Mouse (Mus musculus) erythroblast, adult 5-6 weeks (primary cell): ENCODE data around the gene Rgl1. TPM values are rescaled to one million over a fixed set of nuclear protein-coding genes. Genes with fewer than 3 reads are reported as not detected.

ENCODE experiments used
- ATAC-seq: replicated peaks from 2 replicates; pipeline ENCODE4 v1.8.0; 2016; ENCODE audit warnings: moderate number of reproducible peaks, mild to moderate bottlenecking, moderate TSS enrichment, inconsistent platforms; ENCODE audit not compliant: poor library complexity, low FRiP score, severe bottlenecking
- total RNA-seq, 2 experiments: library from RNA; stranded (forward) in 1 of 2; stranded (reverse) in 1 of 2; fragments of 150-400 nt in 1 of 2; fragments of 200-764, 138-1000 nt in 1 of 2; gene quantifications; 2 replicates each; pipeline versions ENCODE4 v1.2.3 to v1.2.4; 2015 to 2017; ENCODE audit warnings: low replicate concordance in 2 of 2

Rgl1 gene
- total RNA-seq, 2 experiments from 2014 or later = 5.8 to 14.4 TPM

DNA sequence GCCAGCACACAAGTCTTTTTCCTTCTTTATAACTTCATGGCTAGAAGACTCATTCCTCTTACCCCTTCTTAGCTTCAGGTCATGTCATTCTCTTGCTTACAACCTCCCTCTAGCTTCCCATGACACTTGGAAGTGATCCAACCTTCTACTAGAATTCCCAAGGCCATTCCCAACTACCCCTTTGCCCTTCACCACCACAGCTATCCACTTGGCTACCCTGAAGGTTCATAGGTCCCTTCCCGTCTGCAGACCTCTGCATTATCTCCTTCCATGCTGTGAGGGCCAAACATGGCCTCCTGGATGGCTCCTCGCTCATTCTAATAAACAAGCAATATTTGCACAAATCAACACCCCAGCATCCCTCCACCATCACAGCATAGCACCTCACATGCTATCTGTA lies 165.7 kb downstream of the Rgl1 start:
- ATAC-seq = no peak

DNA sequence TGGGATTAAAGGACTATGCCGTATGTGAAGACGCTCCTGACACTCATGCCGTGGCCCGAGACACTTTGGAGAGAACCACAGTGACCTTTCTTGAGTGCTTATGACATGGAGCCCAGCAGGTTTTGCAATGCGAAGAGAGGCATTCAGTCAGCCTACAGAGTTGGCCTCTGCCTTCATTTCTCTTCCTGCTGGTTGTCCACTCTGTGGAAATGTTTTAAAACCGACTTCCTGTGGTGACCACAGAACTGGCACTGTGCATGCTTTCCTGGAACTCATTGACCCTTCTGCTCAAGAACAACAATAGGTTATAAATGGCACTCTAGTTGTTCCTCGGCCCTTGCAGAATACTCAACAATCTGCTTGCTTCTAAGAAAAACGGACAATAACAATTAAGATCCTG lies 166.8 kb downstream of the Rgl1 start:
- ATAC-seq = no peak

DNA sequence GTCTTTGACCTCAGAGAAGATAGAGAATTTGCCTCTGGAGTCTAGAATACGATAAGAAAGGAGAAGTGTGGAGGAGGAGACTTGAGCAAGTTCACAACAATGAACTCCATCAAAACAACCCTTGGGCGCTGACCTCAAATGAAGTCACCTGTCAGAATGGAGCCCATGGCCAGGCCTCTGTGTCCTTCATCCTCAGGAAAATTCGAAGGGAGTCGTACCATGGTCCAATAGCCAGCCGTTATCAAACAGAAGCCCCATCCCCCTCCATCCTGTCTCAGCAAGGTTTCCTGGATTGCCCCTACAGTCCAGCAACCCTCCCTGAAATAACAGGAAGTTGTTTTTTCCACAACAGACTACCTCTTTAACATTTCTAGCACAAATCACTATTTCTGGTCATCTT lies 171.5 kb downstream of the Rgl1 start:
- no peak for ATAC-seq

DNA sequence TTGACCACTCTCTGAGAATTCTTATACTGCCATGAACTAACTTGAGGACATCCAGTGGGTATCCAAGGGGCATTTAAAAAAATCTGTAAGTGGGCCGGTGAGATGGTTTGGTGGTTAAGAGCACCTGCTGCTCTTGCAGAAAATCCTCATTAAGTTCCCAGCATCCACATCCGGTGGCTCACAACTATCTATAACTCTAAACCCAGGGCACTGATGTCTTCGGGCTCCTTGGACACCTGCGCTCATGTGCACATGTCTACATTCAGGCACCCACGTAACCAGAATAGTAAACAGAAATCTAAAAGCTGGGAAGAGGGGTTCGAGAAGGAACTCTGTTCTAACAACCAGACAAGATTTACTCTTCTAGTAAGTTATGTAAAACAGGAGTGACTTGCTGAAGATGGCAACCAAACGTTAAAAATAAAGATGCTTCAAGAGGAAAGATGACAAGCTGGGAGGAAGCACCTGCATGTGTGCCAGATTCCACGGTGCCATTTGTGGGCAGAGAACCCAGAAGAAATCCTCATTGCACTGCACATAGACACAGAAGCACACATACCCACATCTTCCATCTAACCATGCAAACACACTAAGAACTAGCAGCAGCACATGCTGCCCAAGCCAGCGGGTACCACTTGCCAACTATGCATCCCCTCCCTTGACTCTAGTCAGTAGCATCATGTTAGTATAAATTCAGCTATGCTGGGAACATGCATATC lies 172.2 kb downstream of the Rgl1 start:
- ATAC-seq = no peak

DNA sequence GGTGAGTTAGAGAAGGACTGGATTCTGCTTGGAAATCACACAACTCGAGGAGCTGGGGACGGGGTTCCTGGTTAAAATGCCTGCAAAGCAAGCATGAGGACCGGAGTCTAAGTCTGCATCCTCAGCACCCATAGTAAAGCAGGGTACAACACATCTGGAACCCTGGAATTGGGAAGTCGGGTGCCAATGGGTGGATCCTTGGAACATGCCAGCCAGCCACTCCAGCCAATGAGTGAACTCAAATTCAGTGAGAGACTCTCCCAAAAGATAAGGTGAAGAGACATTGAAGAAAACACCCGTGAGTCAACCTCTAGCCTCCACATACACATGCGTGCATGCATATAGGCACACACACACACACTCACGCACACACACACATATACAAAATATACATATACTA lies 172.8 kb downstream of the Rgl1 start:
- ATAC-seq = peak; percentile 72

DNA sequence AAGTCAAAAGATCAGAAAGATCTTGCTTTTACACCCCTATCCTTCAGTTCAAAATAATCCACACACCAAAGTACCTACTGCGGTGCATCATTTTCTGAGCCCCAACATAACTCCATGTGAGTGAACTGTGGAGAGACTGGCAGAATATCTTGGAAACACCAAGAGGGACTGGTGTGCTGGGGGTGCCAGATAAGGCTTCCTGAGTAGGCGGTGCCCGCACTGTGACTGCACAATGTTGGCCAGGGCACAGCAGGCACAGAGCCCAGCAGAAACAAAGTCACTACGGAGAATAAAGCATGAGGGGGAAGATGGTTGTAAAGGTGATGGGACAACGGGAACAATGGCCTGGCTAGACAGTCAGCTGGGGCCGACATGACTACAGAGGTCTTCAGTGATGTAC lies 173.5 kb downstream of the Rgl1 start:
- ATAC-seq = peak; percentile 89

DNA sequence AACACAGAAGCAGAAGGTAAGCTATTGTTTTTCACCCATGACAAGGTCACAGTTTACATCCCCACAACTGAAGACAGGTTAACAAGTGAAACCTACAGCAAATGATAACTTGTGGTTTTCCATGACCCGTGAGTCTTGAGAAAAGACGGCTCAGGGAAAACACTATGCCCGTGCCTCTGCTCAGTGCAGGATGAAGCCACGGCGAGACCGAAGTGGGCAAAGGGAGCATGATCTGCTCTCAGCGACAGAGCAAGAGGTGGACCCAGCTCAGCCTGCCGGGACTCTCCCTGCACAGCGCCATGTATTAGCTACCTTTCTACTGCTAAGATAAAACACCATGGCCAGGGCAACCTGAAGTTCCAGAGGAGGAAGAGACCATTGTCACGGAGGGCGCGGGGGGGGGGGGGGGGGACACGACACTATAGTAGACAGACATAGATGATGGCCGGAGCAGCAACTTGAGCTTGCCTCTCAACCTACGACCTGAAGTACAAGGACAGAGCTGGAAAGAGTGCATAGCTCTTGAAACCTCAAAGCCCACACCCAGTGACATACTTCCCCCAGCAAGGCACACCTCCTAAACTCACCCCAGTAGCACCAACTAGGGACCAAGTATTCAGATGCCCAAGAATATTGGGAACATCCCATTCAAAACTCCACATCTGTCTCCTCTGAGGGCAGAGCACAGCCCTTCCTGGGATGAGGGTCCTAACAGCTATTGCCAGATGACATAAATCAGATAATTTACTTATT lies 174.2 kb downstream of the Rgl1 start:
- ATAC-seq = peak; percentile 55

DNA sequence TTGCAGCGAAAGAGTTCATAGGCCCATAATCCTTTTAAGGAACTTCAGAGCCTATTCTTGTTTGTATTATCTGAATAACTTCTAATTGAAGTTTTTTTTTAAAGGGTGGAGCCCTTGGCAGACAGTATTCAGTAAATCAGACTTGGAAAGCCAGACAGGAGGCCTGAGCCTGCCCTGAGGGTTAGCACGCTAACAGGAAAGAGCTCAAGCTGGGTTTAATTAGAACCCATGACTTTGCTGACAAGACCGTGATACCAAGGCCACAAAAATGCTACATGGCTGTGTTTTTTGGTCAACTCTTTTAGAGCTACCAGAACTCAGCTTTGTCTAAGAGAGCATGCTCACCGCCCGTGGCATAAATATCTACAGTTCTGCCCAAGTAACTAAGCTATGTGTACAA lies 175.8 kb downstream of the Rgl1 start:
- ATAC-seq = no peak

DNA sequence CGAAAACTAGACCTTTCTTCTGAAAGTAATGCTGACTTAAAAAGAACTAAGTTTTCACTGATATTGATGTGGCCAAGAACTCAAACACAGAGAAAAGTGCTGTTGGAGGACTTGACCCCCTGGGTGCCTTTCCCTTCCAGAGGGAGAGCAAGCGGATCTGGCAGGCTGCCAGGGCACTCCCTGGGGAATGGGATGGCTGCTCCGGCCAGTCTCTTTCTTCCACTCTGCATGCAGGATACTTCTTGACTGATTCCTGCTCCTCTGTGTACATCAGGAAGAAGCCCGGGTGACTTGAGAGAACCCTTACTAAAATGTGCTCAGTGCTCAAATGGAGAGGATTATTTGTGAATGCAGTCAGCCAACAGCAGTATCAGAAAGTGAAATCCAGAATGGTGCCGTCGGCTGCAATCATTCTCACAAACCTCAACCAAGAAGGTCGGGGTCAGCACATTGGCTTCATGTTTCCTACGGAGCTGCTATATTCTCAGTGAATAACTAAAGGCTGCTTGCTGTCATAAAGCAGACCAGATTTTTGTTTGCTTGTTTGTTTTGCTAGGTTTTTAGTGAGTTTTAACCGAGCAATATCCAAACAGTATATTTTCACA lies 176.7 kb downstream of the Rgl1 start:
- no peak for ATAC-seq

DNA sequence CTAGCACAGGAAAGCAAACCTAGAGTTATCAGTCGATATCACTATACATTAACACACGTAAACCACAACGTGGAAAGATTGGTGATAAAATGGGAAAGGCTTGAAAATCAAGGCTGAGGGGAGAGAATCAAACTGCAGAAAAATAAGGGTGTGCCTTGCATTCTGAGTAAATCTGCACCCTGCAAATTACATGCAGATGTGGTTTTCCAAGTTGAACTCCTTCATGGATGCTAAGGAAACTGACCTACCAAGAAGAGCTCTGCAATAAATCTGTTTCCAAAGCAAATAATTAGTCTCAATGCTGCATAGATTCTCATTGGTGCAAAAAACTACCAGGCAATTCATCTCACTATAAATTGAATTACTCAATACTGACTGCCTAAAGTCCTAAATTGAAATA lies 178.7 kb downstream of the Rgl1 start:
- ATAC-seq = no peak

DNA sequence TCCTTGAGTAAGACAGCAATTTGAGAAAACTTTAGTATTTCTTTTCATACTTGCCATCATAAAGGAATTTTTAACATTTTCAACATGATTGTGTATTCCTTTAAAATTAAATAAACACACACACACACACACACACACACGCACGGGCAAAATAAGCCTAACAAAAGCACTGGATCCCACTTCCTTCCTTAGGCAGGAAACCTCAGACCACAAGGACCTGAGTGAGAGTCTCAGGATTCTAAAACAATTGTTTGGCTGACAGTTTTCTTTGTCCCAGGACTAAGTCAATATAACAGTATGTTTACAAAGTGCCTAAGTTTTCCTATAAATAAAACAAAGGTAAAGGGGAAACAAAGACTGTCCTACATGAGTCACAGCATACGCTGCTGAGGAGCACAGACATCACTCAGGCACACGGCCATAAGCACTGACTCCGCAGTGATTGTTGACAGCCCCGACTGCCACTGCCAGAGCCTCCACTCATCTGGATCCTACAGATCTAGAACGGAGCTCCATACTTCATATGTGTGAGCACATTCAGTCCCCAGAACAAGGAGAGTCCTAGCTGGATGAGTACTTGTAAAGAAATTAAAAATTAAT lies 180.7 kb downstream of the Rgl1 start:
- no peak for ATAC-seq

DNA sequence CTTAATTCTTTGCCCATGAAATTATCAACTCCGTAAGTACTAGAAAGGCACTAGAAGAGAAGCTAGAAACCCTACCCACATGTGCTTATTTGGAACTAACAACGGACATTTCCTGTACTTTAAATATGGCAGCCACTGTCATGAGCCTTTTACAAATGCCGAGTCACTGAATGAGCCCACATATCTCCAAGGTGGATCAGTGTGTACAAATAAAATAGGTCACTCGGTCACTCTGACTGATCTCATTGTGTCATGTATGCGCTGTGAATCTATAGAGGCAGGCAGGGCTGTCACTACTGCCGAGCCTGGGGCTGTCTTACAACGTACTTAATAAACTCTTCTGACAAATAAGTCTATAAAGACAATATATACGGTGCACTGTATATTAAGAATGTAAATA lies 181.2 kb downstream of the Rgl1 start:
- no peak for ATAC-seq

DNA sequence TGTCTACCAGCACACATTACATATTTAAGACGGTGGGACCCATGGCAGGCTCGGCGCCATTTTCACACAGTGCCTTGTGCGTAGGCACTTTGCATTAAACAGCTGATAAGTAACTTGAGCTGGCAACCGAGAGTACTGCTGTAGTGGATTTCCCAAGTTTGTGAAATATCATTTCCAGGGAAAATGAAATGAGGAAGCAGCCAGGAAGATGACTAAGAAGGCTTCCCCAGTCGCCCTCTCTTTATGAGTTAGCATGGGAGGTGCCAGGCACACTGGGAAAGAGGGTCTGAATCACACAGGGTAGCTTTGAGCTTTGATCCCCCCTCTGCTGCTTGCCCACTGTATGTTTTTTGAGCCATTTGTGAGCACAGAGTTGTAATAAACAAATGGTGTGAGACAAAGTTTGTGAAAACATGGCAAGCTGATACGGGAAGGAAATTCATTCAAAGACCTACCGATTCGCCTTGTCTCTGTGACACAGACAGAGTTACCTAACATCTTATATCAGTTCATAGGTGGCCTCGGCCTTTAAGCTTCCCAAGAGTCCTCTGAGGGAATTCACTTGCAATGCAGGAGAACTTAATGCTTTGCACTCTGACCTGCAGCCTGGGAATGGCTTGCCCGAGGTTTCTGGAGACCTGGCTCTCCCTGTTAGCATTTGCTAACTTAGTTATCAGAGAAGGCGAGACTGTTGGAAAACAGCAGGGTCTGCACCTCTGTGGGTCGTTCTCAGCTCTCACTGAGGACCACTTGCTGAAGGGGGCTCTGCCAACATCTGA lies 184.8 kb downstream of the Rgl1 start:
- ATAC-seq = no peak

DNA sequence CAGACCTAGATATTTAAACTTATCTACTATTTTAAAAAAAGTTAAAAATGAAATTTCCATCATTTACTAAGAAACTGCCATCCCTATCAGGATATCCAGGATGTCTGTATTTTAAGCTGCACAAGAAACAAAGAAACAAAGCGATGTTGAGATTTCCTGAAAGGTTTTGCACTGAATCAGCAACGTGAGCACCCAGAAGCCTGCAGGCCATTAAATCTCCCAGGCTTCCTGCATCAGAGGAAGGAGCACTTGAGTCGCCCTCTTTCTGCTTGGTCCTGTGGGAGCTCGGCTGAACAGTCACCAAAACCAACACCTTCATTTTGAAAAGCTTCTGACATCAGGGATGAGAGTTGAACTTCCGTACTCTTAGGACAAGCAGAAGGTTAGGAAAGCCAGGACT lies 187.2 kb downstream of the Rgl1 start:
- no peak for ATAC-seq

DNA sequence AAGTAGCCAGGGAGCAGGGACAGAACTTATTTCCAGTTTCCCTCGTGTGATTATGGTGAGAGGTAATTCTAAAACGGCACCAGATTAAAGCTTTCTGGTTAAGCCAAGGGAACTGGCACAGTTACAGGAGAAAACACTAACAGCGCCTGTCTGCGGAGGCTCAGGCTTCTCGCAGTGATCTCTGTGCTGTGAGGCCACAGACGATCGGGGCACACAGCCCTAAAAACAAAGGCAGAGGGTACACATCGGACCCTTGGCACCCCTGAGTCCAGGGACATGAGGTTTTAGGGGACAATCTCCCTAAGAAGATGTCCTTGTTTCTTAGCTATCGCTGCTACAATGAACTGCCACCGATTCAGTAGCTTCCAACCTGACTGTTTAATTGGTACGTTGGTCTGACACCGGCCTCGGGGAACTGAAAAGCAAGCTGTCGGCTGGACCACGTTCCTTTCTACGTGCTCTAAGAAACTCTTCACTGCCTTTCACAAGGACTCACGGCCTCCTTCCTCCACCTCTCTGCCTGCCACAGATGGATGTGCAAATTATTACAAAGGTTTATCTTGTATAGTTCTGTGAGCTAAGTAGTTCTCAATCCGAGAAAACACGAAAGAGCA lies 187.9 kb downstream of the Rgl1 start:
- no peak for ATAC-seq

DNA sequence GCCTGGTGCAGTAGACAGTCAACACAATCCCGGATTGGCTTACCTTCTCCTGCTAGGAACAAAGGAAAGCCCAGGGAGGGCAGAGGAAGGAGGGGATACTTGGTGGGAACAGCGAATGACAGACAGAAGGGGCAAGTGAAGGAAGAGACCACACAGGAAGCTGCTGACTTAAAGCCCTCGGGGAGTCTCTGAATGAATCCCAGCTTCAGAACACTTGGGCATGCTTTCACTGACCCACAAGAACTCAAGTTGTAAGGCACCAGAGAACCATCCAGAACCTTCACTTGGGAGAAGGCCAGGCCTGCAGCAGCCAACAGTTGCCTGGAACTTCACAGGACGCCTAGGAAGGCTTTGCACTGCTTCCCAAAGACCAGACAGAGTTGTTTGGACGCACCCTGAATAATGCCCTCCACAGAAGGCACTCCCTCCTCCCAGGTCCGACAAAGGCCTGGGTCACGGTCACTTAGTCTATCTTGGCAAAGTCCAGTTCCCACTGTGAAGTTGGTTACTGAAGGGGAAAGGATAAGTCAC lies 189.5 kb downstream of the Rgl1 start:
- no peak for ATAC-seq

DNA sequence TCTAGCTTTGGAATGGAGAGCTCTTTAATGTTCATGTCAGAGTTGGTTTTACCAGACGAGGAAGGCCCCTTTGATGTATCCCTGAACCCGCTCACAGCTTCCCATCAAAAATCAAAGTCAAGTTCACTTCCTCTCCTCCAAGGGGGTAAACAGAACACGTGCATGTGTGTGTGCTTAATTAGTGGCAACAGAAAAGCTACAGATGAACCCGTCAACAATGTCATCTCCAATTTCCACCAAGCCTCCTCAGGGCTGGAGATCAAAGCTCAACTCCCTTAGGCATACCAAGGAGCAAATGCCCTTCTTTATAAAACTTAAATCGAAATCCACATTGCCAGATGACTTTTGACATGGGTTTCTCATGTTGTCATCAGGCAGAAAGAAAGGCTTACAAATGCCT lies 191.1 kb downstream of the Rgl1 start:
- ATAC-seq = no peak

DNA sequence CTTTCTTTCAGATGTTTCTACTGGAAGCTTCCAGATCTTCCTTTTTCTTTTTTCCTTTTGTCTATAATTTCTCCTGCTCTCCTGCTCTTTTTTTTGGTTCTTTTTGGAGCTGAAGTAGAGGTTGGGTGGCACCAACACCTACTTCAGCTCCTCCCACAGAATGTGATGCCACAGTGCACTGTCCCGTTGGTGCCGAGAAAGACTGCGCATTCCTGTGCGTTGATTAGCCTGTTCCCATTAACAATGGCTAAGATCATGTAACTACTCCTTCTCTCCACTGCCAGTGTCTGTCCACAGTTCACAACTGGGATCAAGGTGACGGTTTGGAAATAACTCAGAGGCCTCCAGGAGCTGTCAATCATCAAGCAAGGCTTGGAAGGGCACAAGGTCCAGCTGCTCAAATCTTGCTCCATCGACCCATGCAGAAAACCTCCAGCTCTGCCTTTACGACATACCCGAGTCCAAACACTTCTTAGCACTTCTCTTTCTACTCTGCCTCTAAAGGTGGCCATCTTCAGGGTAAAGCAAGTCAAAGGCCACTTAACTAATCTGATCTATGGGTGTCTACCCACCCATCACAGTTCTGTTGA lies 192.6 kb downstream of the Rgl1 start:
- ATAC-seq = no peak
